Mouse (Mus musculus) erythroblast, embryonic 14.5 days (primary cell): ENCODE results near the gene Hcn1.

Experiments used
- GATA1 ChIP-seq: IDR thresholded peaks from 2 replicates; pipeline ENCODE4 v1.6.1; 2012; ENCODE audit warnings: low read length, inconsistent platforms, mixed read lengths
- TAL1 ChIP-seq: IDR thresholded peaks from 3 replicates; pipeline ENCODE4 v1.6.1; 2012; ENCODE audit warnings: low read length, inconsistent platforms, mixed read lengths

DNA sequence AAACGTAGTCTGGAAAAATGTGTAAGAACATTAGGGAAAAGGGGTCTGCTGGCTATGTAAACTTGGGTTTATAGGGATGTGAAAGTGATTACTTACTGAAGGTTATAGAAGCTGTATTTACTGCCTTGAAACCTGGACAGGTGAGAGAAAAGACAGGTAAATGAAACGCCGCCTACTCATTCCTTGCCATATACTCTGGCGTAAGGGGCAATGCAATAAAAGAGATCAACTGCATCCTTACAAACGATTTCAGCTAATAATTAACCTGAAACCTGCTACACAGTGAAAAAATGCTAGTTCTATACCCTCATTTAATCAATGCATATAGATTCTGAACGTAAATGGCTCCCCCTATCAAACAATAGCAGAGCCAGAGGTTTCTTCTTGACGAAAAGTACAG is 17.4 kb downstream of the Hcn1 start:
- TF ChIP-seq TAL1 = no peak
- TF ChIP-seq GATA1 = no peak
